Mouse (Mus musculus) brain, embryonic 14.5 days (tissue): ENCODE results near the gene Anapc16.

ENCODE experiments used
- CTCF ChIP-seq: fragments of 200-500 bp; IDR thresholded peaks from 2 replicates; pipeline ENCODE4 v1.5.1; 2012; ENCODE audit warnings: inconsistent platforms, mild to moderate bottlenecking, moderate library complexity, borderline replicate concordance; ENCODE audit not compliant: insufficient read depth, insufficient read length; ENCODE audit errors: extremely low read depth
- POLR2A ChIP-seq: fragments of 200-500 bp; IDR thresholded peaks from 2 replicates; pipeline ENCODE4 v1.6.1; 2012; ENCODE audit warnings: mild to moderate bottlenecking, inconsistent platforms, borderline replicate concordance; ENCODE audit not compliant: poor library complexity, insufficient read depth, insufficient read length, severe bottlenecking; ENCODE audit errors: extremely low read depth

DNA sequence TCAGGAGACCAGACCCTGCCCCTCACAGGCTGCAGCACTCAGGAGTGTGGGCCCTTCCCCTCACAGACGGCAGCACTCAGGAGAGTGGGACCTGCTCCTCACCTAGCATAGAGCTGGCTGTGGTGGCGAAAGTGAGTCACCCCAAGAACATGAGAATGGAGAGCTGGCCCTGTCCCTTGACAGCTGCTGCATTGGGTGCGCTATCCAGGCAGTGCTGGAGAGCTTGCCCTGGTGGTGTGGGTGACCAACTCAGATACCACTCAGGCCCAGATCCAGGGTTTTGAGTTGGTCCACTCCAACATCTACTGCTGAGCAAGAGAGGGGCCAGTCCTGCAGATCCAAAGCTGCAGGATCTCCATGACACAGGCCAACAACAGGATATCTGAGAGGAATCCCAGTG lies 31.7 kb upstream of the Anapc16 start:
- no peak for TF ChIP-seq POLR2A
- no peak for TF ChIP-seq CTCF
